Mouse (Mus musculus): Measurements from ENCODE around the gene Abcc4.

- TF ChIP-seq CTCF (IDR thresholded peaks at IDR 0.05; ENCODE audit: control insufficient read depth, insufficient read depth, low read length) (no peak), POLR2A (IDR thresholded peaks at IDR 0.05; ENCODE audit: borderline replicate concordance, control insufficient read depth, low read depth, low read length) (no peak)
These were observed 44.6 kb upstream of the Abcc4 start for GRCm38 (mm10) chr14:118750505-118751192.
